Mouse (Mus musculus): ENCODE results near the gene Klhl36.

The Klhl36 gene

DNA sequence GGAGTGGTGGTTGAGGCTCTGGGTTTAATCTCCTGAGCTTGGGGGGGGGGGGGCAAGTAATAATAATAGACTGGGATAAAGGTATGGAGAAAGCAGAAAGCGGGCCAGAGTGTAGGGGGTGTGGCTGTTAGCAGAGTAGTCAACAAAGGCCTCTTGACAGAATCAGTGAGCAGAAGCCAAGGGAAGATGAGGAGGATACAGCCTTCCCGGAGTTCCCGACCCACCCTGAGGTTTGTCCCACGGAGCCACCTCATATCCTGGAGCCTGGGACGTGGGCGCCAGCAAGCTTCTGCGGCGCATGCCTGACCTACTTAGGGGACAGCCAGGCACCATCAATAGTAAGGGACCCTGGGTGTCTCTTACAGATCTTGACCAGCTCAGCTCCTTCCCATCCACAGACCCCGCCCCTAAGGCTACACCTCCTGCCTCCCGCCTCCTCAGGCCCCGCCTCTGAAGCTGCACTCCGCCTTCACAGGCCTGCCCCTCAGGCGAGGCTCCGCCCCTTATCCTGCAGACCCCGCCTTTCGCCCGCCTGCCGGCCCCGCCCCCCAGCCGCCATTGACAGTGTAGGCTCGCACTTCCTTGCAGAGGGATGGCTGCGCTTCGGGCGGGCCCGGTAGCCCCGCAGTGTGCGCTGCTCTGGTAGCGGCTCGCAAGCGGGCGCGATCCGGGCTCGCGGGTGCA is at the start of gene Klhl36:
Klhl36 (plus strand) TSS at position 561 of the 684 bp plus-strand sequence.
- peak; percentile 96 for DNase-seq (ENCODE audit: low spot score)

DNA sequence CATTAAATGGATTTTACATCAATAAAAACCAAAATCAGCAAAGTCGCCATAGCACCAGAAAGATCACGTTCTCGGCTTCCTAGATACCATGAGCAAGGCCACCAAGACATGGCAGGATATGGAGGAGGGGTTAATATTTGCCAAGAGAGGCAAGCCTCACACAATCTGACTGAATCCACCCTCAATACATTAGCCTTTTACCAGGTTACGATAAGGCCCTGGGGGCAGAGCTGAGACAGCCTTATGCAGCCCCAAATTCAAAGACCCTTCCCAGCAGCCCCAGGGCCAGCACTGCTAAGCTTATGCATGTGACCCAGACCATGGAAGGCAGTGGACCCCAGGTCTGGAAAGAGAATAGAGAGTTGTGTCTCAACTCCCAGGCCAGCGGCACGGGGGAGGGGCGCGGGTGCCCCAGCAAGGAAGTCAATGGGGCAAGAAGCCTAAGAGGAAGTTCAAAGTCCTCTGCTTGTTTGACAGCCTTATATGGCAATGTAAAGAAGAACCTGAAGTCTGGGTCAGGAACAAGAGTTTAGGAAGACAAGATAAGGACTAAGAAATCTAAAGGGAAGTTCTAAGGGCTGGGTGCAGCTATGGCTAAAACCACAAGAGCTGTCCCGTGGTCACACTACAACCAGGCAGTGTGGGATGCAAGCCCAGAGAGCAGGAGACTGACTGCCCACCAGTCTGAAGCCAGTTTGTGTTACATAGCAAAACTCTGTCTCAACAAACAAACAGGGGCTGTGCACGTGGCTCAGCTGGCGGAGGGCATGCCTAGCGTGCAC is 49.2 kb upstream of the Klhl36 start:
- DNase-seq (ENCODE audit: low spot score), result no peak

DNA sequence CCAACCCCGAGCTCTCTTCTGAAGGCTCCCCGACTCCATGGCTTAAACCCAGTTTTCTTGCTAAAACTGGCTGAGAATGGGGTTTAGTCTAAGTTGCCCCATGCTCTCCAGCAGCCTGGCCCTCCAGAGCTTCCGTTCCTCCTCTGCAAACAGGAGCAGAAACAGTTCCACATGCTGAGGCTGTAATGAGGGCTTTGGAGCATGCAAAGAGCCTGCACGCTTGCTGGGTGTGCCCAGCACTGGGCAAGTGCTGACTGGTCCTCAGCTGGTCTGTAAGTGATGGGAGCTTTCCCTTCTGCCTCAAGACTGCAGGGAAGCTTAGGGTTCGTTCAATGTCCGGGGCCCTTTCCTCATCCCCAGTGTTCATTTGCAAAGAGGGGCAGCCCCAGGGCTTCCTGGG is 45.8 kb upstream of the Klhl36 start:
- no peak for DNase-seq (ENCODE audit: low spot score)

DNA sequence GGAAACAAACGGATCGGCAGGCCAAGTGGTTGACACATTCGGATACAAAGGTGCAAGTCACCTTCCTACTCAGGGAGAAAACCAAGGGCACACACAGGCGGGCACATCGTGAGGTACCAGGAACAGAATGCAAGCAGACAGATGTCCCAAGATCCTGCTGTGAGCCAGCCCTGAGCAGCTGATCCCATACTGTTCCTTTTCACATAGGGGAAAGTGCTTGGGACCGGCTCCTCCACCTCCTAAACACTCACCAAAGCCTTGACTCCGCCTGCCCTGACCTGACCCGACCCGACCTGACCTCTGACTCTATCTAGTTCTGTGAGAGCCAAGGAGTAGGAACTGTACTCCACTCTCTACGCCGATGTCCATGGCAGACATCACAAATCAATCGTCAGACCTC is 44.6 kb upstream of the Klhl36 start:
- no peak for DNase-seq (ENCODE audit: low spot score)

DNA sequence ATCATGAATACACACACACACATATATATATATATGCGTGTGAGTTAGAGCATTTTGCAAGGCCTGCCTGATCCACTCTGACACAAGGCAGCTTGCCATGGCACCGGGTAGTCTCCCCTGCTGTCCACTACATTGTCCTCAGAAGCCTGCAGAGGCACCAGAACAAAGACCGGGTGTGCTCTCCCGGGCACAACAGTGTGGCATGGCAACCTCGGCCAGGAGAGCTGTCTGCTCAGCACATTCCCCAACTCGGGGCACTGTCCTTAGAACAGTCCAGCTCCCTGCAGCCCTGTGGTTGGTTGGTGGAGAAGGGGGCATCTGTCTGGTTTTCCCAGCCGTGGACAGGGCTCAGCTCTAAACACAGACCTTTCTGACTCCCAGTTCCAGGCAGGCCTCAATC is 42.8 kb upstream of the Klhl36 start:
- DNase-seq (ENCODE audit: low spot score), result no peak

DNA sequence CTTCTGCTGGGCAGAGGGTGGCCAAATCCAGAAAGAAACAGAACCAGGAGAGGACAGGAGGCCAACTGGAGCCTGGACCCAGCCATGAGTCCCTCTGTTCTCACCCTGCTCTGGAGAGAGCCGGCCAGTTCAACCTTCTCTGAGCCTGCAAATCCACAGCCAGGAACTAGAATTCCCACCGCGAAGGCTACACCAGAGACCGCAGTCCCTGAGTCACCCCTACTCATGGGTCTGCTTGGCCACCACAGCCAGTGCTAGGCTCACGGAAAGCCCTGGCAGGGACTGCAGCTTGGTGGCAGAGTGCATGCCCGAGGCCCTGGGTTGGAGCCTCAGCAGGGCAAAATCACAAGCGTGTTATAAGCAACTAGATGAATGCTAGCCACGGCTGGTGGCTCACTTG is 42.1 kb upstream of the Klhl36 start:
- no peak for DNase-seq (ENCODE audit: low spot score)

DNA sequence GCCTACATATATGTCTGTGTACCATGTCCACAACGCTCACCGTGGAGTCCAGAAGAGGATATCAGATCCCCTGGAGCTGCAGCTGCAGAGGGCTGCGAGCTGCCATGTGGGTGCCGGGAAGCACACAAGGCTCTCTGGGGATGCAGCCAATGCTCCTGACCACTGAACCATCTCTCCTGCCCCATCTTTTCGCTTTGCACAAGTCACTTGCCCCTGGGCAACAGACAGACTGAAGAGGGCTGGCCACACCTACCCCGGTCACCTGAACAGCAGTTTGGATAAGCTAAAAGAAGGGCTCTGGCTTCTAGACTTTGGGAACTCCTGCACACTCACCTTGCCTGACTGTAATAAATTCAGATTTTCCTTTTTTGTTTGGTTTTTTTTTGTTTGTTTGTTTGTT is 40.4 kb upstream of the Klhl36 start:
- DNase-seq (ENCODE audit: low spot score), result no peak

DNA sequence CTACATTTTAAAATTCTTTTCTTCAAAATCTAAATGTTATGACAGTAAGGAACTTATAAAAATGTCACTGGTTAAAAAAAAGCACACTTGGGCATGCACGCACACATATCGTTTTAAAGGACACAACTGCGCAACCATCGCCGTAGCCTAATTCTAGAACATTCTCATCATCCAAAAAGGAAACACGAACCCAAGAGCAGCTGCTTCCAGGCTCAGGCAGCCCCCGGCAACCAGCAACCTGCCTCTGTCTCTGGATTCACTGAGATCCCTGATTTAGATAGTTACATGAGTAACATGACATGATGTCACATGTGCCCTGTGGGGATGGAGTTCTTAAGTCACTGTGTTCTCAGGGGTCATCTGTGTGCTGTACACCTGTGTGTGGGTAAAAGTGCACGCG is 38.8 kb upstream of the Klhl36 start:
- no peak for DNase-seq (ENCODE audit: low spot score)

DNA sequence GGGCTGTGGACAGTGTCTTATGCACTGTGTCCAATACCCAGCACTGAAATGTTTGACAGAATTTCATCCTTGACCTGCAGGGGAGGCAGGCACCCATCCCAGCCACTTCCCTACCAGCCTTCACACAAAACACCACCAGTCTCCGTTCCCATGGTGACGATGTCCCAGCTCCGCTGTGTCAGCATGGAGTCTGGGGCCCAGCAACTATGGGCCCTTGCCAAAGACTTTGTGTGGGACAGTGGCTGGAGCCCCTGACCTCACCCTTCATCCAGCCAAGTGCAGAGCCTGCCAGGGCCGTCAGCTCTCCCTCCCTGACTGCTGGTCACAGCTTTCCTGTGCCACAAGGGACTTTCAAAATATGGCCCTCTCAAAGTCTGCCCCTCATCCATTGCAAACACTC is 38.0 kb upstream of the Klhl36 start:
- no peak for DNase-seq (ENCODE audit: low spot score)

DNA sequence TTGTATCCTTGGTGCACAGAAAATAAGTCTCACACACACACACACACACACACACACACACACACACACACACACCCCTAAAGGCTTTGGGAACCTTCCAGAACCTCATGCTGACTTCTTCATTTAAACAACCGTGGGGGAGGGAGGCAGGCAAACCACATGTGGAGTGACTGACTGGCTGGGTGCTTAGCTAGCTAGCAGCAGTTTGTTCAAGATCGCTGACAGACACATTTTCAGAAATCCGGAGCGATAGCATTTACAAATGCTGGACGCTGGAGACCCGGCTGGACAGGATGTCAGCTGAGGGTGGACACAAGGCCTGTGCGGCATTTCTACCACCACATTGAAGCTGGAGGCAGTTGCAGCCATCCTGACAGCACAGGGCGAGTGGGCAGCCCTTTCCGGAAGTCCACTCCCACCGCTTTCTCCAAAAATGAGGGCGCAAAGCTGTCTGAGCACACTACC is 37.2 kb upstream of the Klhl36 start:
- DNase-seq (ENCODE audit: low spot score), result no peak

DNA sequence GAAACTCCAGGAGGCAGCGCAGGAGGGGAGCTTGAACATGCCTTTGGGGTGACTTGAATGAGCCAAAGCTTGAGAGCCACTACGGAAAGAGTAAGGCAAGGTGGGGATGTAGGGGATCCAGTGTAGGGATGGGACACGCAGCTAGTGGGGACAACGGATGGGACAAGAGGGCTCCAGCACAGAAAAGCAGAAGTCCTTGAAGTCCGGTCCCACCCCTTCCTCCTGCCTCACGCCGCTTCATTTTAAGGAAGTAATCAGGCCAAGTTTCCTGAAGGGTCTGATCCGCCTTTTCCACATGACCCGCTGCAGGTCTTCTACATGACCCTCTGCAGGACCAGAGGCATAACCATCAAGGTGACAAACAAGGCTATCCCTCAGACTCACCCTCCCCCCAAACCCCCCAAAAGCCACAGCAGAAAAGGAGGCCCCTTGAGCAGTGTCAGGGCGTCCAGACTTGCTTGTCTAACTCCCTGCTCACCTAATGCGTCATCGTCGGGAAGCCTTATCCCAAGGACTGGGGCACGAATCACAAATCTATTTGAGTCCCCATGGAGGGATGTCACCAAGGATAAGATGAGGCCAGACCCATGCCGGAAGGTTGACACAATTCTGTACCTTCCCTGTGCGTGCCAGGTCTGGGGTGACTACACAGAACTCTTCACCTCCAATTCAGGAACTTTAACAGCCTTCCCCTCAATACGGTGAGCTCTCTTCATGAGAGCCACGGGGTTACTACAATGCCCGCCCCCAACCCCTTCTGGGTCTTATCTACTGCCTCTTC is 35.9 kb upstream of the Klhl36 start:
- no peak for DNase-seq (ENCODE audit: low spot score)

DNA sequence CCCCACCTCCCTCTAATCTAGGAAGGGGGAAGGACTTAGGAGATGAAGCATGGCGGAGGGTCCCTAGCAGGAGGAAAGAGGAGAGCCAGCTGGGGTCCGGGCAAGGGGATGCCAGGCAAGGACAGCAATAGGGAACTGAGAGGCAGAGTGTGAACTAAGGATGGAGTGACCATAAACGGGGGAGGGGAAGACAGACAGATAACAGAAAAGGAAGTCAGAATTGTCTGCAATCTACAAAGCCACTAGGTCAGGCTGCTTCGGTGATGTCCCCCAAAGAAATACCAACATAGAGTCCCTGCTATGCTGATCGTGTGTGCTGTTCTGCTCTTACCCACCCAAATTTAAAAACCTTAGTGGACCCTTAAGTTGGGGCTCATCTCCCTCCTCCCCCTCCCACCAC is 35.1 kb upstream of the Klhl36 start:
- DNase-seq (ENCODE audit: low spot score), result no peak

DNA sequence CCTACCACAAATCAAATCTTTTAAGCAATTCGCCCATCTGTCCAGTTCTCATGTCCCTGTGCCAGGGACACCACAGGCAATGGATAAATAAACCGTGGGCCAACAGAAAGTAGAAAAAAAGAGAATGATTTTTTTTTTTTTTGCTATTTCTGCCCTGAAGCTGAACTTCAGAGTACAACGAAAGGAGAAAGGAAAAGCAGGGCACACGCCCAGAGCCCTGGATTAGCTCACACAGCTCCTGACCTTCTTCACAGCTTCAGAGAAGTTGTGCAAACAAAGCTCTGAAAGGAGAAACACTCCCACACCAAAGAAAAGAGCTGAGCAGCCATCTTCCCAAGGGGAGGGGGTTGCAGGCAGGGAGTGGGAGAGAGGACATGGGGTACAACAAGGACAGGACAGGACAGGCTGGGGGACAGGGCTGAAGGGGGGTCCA is 34.3 kb upstream of the Klhl36 start:
- no peak for DNase-seq (ENCODE audit: low spot score)

DNA sequence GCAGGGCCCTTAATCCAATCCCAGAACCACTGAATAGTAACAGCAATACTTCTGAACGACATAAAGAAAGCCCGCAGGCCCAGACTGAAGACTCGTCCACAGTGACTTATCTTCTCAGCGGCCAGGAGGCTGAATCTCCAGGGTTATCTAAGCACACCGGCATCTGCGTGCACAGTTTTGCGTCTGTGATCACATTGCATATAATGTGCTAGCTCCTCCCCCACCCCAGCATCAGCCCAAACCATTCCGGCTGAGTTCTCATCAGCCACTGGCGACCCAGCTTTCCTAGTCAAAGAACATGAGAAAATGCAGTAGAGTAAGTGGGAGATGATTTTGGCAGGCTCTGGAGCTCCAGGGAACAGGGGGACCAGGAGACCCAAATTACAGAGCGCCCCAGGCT is 33.1 kb upstream of the Klhl36 start:
- DNase-seq (ENCODE audit: low spot score), result no peak

DNA sequence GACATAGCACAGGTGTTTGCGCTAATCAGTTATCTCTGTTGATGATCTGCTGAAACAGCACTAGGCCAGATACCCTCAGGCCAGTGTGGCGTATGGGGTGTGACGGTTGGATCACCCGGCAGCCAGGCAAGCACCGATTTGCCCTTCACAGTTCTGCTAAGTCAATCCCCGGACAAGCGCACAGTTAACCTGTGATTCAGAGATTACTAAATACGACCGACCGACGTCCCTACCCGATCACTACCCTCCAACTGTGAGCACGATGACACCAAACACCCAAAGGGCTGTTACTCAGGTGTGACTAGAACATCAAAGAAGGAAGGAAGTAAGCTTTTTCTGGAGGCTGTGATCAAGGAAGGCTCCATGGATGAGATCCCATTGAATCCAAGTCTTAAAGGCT is 32.6 kb upstream of the Klhl36 start:
- no peak for DNase-seq (ENCODE audit: low spot score)

DNA sequence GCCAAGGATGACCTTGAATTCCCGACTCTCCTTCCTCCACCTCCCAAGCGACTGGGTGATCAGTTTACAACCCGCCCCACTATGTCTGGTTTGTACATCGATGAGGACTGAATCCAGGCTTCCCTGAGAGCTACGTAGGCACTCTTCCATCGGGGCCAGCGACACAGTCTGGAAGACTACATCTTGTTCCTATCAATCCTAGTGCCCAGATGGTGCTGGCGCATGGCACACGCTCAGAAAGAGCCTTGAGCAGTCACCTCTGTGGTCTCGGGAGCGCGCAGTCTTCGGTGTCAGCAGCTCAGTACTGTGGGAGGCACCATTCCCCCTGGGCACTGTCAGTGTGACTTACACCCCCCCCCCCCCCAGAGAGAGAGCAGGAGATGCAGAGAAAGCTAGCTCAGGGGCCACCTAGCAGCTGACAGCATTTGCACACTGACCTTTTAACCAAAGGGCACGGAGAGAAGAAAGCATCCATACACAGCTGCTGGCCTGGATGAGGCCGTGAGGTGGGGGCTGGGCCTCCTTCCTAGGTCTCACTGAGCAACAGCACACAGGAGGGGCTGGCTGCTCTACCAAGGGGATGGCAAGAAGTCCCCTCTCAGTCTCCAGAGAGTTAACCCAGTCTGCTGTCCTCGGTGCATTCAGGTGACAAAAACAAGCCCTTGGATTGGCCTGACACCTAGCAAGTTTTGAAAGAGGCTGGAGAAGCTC is 32.0 kb upstream of the Klhl36 start:
- no peak for DNase-seq (ENCODE audit: low spot score)

DNA sequence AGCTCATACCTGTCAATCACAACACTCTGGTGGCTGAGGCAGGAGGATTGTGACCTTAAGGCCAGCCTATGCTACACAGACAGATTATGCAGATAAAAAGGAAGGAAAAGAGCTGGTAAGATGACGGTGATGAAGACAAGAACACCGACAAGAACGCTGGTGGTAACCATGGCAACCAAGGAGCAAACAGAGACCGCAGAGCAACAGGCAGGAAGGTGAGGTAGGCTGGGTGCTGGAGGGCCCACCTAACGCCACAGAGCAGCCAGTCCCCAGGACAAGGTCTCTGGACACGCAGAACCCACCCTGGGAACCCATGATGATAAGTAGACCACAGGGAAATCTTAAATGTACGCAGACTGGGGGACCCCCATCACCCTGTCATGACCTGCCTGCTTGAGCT is 31.5 kb upstream of the Klhl36 start:
- no peak for DNase-seq (ENCODE audit: low spot score)

DNA sequence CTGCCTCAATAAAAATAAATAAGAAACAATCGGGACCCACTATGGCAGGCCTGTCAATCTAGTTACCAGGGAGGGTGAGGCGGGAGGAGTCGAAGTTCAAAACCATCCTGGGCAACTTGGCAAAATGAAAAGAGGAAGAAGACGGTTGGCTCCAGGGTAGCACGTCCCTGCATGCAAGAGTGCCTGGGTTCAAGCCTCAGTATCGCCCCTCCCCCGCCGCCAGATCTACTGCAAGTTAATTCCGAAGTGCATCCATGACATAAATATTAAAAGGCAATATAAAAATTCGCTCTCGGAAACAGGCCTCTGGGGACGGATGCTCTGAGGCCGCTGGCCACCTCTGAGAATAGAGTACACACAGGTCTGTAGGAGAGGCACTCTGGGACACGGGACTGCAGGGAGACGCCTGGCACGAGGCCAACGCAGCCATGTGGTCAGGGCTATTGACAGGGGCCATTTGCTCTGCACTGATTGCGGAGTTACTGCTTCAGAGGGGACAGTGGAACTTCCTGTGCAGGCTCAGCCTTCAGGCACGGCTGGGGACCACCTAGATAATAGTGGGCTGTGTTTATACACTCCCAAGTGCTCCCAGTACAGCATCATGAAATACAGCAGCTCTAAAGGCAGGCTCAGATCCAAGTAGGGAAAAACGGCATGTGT is 30.6 kb upstream of the Klhl36 start:
- peak; percentile 52 for DNase-seq (ENCODE audit: low spot score)

DNA sequence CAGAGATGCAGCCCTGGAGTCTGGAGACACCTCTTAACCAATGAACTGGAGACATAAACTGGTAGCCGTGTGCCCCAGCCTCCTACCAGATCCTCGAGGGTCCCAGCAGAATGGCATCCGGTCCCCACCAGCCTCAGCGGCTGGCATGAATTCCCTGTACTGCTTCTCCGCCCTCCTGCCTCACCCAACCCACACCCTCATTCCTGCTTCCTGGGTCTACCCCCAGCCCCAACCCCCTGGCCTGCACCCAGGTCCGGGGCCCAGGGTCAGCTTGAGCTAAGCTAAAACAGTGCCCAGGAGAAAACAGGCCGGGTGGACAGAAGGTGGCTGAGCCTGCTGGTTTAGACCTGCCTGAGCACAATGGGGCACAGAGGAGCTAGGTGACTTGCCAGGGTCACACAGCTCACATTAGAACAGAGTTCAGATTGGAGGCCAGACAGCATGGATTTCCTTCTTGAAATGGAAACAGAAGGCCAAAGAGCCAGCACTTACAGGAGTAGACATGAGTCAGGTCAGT is 29.9 kb upstream of the Klhl36 start:
- DNase-seq (ENCODE audit: low spot score), result no peak

DNA sequence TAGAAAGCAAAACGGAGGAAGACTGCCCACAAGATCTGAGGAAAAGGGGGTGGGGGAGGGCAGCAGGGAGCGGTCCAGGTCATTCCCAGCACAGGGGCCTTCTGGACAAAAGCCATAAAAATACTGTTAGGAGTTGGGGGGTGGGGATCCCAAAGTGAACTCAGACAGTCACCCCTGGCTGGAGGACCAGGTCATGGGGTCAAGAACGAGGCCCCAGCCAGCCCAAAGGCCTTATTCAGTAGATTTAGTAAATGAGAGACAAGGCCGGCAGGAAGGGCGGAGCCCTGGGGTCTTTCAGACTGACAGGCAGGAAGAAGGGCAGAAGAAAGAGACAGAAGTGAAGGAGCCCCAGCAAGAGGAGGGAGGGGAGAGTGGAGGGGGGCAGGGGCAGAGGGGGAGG is 29.1 kb upstream of the Klhl36 start:
- DNase-seq (ENCODE audit: low spot score), result no peak

DNA sequence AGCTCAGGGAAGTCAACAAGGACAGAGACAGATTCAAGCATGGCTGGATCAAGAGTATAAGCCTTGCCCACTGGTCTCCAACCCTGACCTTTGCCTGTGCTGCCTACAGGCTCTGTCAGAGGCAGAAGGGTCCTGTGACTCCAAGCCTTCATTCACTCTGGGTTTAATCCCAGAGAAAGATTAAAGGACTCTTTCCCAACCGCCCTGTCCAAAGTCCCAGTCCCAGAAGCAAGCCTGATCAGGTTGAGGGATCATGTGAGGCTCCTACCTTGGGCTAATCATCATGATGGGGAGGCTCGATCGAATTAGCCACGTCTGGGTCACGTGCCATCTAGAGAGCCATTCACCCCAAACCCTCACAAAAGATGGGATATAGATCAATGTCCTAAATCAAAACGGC is 27.4 kb upstream of the Klhl36 start:
- DNase-seq (ENCODE audit: low spot score), result no peak

DNA sequence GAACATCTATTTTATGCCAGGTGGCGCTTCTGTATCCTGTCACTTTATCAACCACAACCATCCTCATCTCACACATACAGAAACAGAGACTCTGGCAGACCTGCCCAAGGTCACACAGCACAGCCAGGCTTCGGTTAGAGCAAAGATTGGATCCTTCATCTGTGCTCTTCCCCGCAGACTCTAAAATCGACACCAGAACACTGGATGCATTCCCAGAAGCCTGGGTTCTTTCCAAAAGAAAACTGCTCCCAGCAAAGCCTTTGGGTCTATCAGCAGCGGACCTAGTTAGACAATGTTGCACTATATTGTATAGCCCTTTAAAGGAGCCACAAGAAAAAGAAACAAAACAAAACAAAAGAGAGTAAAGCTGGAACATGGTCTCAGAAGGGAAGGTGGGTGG is 26.8 kb upstream of the Klhl36 start:
- no peak for DNase-seq (ENCODE audit: low spot score)
